Mouse (Mus musculus): ENCODE results near the gene Tlr4.

The Tlr4 gene

GRCm38 (mm10) chr4:66827463-66828162 lies at the start of gene Tlr4:
TSS of gene Tlr4 (plus strand) at chr4:66827584.
- peak; percentile 97 for DNase-seq (ENCODE audit: low read depth)

- peak; percentile 72 for DNase-seq (ENCODE audit: low read depth)
Observed at GRCm38 (mm10) chr4:66794283-66794682, 33.1 kb upstream of the Tlr4 start.

DNA sequence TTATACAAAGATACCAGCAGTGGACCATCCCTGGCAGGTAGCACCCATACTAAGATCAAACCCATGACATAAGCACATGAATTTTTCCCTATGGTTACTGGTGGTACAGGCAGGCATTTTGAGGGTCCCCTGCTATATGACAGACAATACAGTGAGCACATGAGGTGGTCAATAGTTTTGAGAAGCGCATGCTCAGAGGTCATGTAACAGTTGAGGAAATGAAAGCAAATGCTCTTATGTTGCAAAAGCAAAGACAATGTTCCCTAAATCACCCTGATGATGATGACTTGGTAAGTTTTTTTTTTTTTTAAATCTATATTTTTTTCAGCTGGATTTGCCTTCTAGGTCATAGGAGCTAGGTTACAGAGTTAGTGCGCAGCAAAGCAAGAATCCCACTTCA lies 30.7 kb upstream of the Tlr4 start:
- no peak for DNase-seq (ENCODE audit: low read depth)

DNA sequence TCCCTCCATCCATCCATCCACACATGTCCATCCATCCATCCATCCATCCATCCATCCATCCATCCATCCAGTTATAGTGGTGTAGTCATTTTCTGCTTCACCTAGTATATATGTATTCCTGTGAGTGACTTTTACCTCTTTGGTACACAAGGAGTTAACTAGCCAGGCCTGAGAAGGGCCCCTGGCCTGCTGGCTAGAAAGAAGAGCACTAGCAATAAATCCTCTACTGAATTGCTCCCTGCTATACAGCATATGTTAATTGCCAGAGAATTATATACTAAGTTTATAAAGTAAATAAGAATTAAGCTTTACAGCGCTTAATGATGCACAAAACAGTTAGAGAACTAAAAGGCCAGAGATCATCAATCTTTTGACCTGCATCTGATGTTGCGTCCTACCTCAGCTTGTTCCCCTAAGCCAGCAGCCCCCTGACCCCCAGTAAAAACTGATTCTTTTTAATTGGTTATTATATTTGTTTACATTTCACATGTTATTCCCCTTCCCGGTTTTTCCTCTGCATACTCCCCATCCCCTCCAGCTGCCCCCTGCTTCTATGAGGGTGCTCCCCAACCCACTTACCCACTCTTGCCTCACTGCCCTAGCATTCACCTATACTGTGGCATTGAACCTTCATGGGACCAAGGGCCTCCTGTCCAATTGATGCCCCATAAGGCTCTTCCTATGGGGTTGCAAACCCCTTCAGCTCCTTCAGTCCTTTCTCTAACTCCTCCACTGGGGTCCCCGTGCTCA lies 22.7 kb upstream of the Tlr4 start:
- no peak for DNase-seq (ENCODE audit: low read depth)

DNA sequence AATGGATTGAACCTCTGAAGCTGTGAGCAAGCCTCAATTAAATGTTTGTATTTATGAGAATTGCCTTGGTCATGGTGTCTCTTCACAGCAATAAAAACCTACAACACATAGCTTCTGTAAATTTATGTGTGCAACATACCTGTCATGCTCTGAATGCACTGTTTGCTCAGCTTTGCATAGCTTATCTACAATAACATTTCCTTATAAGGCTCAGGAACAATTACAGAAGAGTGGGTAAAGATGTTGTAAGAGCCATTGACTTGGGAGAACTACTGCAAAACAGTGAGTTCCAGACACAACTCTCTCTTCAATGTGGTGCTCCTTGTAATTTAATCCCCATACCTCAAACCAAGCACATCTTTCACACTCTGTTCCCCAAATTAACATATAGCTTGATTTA lies 21.6 kb upstream of the Tlr4 start:
- no peak for DNase-seq (ENCODE audit: low read depth)

DNA sequence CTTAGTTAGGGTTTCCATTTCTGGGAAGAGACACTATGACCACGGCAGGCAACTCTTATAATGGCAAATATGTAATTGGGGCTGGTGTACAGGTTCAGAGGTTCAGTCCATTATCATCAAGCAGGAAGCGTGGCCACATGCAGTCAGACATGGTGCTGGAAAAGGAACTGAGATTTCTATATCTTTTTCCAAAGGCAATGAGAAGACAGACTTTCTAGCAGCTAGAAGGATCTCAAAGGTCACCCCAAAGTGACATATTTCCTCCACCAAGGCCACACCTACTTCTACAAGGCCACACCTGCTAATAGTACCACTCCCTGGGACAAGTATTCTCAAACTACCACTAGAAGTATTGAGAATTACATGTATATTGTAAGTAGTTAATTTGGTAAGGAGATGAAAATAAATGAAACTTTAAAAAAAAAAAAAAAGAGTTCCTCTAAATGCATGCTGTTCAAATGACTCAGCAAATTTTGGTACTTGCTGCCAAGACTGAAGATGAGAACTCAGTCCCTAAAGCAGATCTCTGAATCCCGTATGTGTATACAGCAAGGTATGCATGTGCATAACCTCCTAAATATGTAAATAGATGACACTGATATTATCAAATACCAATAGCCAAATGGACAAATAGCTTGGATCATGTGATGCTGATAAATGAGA lies 10.9 kb upstream of the Tlr4 start:
- peak; percentile 67 for DNase-seq (ENCODE audit: low read depth)

DNA sequence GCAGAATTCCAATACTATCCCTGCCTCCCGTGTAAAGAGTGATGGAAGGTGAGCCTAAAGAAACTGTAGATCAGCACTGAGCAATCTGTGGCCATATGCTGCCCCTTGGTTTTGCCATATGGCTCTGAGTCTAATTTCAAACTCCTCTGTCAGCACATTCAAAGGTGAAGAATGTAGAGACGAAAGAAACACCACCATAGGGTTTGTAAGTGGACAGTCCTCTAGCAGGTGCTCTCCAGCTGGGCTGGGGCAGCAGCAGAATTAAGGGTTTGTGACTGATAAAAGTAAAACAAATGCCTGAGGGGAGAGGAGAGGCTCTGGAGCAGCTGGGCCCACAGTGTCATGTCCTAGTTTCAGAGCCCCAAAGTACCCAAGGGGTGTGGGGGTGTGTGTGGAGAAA lies 6.2 kb upstream of the Tlr4 start:
- DNase-seq (ENCODE audit: low read depth), result no peak

- no peak for DNase-seq (ENCODE audit: low read depth)
Observed at GRCm38 (mm10) chr4:66821764-66822163, 5.6 kb upstream of the Tlr4 start.

DNA sequence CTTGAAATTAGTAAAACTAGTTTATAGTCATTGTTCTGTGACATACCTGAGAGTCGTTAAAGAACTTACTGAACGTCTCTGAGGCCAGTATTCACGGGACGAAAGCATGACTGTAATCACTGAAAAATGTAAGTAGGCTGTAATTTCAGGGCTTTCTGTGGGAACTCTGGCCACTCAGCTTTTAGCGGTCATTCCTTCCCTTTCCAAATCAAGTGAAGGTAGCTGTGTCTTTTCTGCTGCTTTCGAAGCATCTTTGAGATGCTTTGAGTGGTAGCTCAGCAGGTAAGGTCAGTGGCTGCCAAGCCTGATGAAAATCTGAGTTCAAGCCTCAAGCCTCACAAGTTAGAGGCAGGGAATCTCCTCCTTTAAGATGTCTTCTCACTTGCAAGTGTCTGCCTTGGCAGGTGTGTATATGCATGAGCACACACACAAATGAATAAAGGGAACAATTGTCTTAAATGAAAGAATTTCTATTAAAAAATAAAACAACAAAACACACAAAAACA lies 832 bp downstream of the Tlr4 start:
- DNase-seq (ENCODE audit: low read depth), result no peak

DNA sequence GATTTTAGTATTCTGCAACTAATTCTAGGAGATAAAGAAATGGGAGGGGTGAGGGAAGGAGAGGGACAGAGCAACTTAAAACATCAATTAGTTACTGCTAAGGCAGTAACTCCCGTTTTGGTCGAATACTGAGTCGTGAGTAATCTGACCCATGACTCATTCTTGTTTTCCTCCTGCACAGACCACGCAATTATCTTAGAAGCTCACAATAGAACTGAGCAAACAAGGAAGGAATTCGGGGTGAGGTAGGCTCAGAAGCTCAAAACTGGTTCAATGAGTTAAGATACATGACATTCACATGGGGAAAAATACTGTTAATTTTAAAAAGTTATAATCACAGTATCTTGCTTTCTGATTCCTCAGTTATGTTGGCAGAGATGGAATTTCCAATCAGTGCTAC lies 1.3 kb downstream of the Tlr4 start:
- DNase-seq (ENCODE audit: low read depth), result peak; percentile 86

GRCm38 (mm10) chr4:66838071-66838470 lies 10.7 kb downstream of the Tlr4 start:
- peak; percentile 70 for DNase-seq (ENCODE audit: low read depth)

- DNase-seq (ENCODE audit: low read depth), result peak; percentile 53
Observed at GRCm38 (mm10) chr4:66843255-66843654, 15.9 kb downstream of the Tlr4 start.

DNA sequence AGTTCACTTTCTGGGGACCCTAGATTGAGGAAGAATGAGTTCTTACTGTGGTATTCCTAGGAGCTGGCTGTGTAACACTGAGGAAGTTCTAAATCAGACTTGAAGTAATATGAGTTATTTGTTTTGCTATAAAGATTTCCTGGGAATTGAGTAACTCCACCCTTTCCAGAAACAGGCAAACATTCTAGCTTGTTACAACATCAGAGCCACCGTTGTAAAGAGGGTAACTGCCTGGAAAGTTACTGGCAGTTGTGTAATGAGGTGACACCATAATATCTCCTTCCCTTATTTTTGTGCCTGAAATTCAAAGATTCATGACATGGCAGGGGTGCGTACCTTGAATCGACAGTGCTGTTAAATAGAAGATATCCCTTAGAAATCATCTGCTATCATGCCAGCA lies 24.6 kb downstream of the Tlr4 start:
- DNase-seq (ENCODE audit: low read depth), result peak; percentile 75

DNA sequence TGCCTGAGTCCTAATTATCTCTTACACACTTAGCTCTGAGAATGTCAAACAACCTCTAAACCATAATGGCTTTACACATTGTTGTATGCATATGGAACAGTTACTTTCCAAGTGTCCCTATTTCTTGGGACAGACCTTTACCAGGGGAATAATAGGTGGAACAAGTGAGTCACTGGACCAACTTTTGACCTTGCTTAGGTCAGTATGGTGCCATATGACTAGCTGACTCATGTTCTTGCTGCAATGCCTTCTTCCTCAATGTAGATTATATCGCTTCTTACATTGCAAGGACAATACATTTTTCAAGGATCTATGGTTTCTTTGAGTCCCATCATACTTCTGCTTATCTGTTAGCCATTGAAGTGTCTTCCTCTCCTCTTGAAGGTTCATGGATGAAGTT lies 29.6 kb downstream of the Tlr4 start:
- peak; percentile 77 for DNase-seq (ENCODE audit: low read depth)

DNA sequence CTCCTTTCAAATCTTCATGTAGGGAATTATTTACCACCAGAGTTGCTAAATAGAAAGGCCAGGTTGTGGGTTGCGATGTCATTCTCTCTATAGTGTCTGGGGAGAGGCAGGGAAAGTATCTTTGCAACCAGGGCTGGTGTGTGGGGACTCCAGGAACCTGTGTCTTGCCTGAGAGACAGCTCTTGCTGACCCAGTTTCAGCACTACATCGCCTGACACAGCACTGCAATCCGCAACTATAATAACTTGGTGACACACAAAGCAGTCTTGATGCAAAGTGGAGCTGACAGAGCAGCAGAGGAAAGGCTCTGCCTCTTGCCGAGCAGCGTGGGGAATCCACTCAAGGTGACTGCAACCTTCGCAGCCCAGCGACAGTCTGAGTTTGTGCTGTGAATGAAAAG lies 42.5 kb downstream of the Tlr4 start:
- peak; percentile 27 for DNase-seq (ENCODE audit: low read depth)

DNA sequence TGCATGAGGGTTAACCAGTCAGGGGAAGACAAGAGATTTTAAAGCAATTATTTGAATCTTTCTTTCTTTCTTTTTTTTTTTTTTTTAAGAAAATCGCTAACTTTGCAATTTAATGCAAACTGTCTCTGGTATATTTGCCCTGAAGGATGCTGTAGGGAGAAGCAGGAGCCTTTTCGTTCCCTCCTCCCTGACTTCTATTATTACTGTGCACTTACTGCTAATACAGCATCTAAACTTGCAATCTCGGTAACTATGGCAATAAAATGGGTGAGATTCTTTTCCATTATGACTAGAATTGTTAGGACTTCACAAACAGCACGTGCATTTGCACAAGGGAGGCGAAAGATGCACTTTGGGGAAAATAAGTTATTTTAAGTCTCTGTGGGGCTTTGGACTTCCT lies 44.6 kb downstream of the Tlr4 start:
- no peak for DNase-seq (ENCODE audit: low read depth)

GRCm38 (mm10) chr4:66873342-66873741 lies 46.0 kb downstream of the Tlr4 start:
- DNase-seq (ENCODE audit: low read depth), result no peak

GRCm38 (mm10) chr4:66875751-66876150 lies 48.4 kb downstream of the Tlr4 start:
- DNase-seq (ENCODE audit: low read depth), result peak; percentile 26

GRCm38 (mm10) chr4:66877609-66878008 lies 50.2 kb downstream of the Tlr4 start:
- DNase-seq (ENCODE audit: low read depth), result no peak

DNA sequence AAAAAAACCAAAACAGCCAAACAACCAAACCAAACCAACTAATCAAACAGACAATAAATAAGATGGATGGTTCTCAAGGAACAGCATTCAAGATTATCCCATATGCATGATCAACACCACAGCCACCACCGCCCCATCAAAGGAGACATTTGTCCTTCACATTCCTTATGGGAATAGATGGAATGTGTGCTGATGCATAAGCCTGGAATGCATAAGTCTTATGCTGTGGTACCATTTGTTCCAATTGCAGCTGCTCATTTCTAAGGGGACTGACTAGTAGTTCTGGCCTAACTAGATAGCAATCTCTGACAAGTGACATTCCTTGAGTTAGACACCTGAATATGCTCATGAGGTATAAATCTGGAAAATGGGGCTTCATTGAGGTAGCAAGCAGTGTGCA lies 54.1 kb downstream of the Tlr4 start:
- DNase-seq (ENCODE audit: low read depth), result peak; percentile 21

DNA sequence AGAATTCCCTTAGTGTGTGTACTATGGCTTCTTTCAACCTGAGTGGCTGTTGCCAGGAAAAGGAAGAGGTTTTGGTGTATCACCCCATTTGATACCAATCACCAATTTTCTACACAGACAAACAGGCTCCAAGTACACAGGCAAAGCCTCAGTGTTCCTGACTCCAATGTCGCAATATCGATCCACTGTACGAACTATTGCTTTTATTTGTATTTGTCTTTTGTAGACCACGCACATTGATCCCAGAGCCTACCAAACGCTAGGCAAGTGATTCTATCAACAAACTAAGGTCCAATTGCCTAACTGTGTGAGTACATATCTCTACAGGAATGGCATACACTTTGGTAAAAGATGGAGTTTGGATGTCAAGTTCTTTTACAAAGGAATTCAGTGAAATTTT lies 55.9 kb downstream of the Tlr4 start:
- no peak for DNase-seq (ENCODE audit: low read depth)

DNA sequence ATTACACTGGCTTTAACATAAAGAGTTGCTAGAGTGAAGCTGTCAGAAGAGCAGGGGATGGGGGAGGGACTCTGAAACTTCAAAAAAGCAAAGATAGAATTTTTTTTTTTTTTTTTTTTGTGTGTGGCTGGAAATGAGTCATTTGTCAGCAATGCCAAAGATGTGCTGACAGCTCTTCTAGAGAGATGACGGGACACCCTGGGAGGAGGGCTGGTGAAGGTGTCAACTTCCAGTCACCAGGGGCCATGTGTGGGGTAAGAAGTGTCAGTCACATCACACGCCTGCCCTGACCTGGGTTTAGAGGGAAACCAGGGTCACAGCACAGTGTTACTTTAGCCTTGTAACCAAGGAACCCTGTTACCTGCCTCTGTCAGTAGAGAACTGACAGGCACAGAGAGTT lies 67.2 kb downstream of the Tlr4 start:
- peak; percentile 75 for DNase-seq (ENCODE audit: low read depth)

DNA sequence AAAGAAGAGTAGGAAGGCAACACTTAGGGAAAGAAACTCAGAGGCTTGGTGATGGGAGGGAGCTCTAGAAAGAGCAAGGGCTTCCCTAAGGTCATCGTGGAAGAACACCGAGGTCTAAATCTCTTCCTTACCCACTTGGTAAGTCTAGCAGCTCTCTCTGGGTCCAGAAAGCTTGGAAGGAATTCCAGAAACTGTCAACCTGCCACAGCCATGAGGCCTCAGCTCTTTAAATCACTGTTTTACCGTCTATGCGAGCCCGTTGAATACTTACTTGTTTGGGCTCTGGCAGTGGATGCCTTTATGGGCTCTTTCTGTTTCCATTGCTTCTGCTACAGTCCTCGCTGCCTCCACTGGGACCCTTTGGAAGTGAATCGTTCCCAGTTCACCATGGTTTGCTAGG lies 67.6 kb downstream of the Tlr4 start:
- DNase-seq (ENCODE audit: low read depth), result peak; percentile 53
